Mouse (Mus musculus) midbrain, embryonic 12.5 days (tissue): ENCODE data around the gene Angptl3. TPM values are rescaled to one million over a fixed set of nuclear protein-coding genes. Genes with fewer than 3 reads are reported as not detected.

Experiments used
- ATAC-seq: fragments of 200-750 bp; cut with Nextera tagmentation; 2 replicates; pipeline ENCODE4 v1.8.0; 2017; ENCODE audit warnings: low read depth, moderate TSS enrichment, moderate library complexity; ENCODE audit not compliant: low FRiP score
- H3K27ac ChIP-seq: fragments of 300-500 bp; sonication (generic); replicated peaks from 2 replicates; pipeline ENCODE4 v1.5.1; 2016; ENCODE audit warnings: mild to moderate bottlenecking
- H3K27me3 ChIP-seq: fragments of 300-500 bp; sonication (generic); 2 replicates; pipeline ENCODE4 v1.6.1; 2016; ENCODE audit warnings: mild to moderate bottlenecking
- H3K36me3 ChIP-seq: fragments of 300-500 bp; sonication (generic); 2 replicates; pipeline ENCODE4 v1.6.1; 2016
- H3K4me1 ChIP-seq: fragments of 300-500 bp; sonication (generic); 2 replicates; pipeline ENCODE4 v1.6.1; 2016
- H3K4me2 ChIP-seq: fragments of 300-500 bp; sonication (generic); replicated peaks from 2 replicates; pipeline ENCODE4 v1.6.1; 2016; ENCODE audit warnings: mild to moderate bottlenecking, moderate library complexity
- H3K4me3 ChIP-seq: fragments of 300-500 bp; sonication (generic); 2 replicates; pipeline ENCODE4 v1.5.1; 2016; ENCODE audit warnings: mild to moderate bottlenecking
- H3K9ac ChIP-seq: fragments of 300-500 bp; sonication (generic); replicated peaks from 2 replicates; pipeline ENCODE4 v1.6.1; 2016; ENCODE audit warnings: mild to moderate bottlenecking, moderate library complexity
- H3K9me3 ChIP-seq: fragments of 300-500 bp; sonication (generic); 2 replicates; pipeline ENCODE4 v1.6.1; 2016; ENCODE audit warnings: mild to moderate bottlenecking
- WGBS: fragments of 180-500 bp; shearing (Covaris S2); methylation state at CpG from one replicate; pipeline ENCODE4 v1.1.7; 2016; 5-methylcytosine and 5-hydroxymethylcytosine counted together
- polyA plus RNA-seq: library from polyadenylated mRNA; unstranded; fragments of >200 nt; fragmentation: Nextera tagmentation; extraction: Ambion mirVana; gene quantifications from 2 replicates; pipeline ENCODE4 v1.2.1, GENCODE M21; 2016

Angptl3 gene
- polyA plus RNA-seq, 1 experiment from 2014 or later, result 1.7 TPM

DNA sequence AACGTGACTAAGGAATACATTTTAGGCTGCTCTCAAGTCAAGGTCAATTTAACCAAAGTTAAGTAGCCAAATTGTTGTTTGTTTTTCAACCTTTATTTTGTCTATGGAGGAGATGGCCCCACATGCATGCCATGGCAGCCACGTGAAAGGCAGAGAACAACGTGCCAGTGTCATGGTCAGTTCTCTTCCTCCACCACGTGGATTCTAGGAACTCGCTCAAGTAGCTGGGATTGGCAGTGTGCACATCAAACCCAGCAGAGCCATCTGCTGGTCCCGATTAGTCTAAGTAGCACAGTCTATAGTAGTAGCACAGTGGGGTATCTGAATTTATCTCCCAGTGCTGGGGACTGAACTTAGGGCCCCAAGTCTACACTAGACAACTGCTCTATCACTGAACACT is 38.1 kb downstream of the Angptl3 start:
- Histone ChIP-seq H3K36me3 (peaks cover 47% of the 10 kb centered on the region), H3K27ac (no peak overlapping the region), H3K27me3 (no peaks in the 10 kb centered on the region), H3K9me3 (no peaks in the 10 kb centered on the region), H3K4me3 (no peak overlapping the region), H3K4me2 (no peak overlapping the region), H3K9ac (no peak overlapping the region), H3K4me1 (no peaks in the 10 kb centered on the region)
- no peak for ATAC-seq
- WGBS, result 85% methylated on average over 6 of the region's 6 CpGs

DNA sequence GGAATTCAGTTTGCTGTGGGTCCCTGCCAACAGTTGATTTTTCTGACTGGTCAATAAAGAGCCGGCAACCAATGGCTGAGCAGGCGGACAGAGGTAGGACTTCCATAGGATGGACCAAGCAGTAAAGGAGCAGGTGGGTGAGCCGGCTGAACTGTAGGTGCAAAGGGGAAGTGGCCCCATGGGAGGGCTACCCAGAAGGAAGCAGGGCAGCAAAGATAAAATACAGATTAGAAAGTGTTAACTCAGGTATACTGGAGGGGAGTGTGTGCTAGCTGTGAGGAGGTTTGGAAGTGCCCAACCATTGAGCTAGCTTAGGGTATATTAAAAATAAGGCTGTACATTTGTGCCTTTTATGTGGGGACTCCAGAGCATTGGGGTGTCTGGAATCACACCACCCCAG is 47.3 kb downstream of the Angptl3 start:
- Histone ChIP-seq H3K9ac (no peak overlapping the region), H3K27ac (no peak overlapping the region), H3K4me3 (no peak overlapping the region), H3K4me1 (no peaks in the 10 kb centered on the region), H3K36me3 (peaks cover 52% of the 10 kb centered on the region), H3K9me3 (no peaks in the 10 kb centered on the region), H3K4me2 (no peak overlapping the region), H3K27me3 (no peaks in the 10 kb centered on the region)
- no peak for ATAC-seq
- WGBS, result 95% methylated on average over 3 of the region's 3 CpGs

DNA sequence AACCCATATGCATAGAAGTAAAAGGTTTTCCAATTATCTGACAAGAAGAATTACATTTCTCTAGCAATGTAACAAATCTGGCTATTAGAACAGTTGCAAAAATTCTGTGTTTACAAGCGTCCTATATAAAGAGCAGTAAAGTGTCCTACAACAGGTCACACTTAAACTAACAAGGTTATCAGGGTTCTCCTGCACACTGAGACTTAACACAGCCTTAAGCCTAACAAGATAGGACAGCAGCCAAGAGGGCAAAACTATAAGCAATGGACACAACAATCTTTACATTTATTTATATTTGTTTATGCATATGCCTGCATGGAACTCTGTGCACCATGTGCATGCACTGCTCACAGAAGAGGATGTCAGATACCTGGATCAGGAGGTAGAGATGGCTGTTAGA is 50.4 kb downstream of the Angptl3 start:
- no peaks in the 10 kb centered on the region for H3K27me3 ChIP-seq
- peaks cover 39% of the 10 kb centered on the region for H3K36me3 ChIP-seq
- no peaks in the 10 kb centered on the region for H3K4me1 ChIP-seq
- no peak overlapping the region for H3K9ac ChIP-seq
- H3K9me3 ChIP-seq, result no peaks in the 10 kb centered on the region
- WGBS, result 91% methylated on average over 1 of the region's 1 CpGs
- no peak overlapping the region for H3K4me2 ChIP-seq
- no peak overlapping the region for H3K27ac ChIP-seq
- no peak overlapping the region for H3K4me3 ChIP-seq
- ATAC-seq, result no peak

DNA sequence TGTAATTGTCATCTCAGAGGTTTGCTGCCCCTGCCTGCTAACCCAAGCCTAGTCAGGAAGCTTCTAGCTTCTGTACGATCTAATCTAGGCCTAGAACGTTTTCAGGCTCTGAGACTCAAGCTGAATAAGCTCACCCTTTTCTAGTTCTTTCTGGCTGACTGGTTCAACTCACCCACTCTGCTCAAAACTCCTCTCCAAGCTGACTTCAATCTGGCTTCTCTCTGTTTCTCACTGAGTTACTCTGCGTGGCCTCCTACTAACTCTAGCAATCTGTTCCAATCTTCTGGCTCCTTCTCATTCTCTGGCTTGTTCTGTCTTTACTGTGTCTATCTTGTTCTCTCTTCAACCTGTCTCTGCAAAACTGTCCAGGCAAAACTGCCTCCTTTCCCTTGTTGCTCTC is 53.1 kb downstream of the Angptl3 start:
- no peak overlapping the region for H3K4me2 ChIP-seq
- H3K27ac ChIP-seq, result no peak overlapping the region
- ATAC-seq, result no peak
- no peaks in the 10 kb centered on the region for H3K9me3 ChIP-seq
- 91% methylated on average over 3 of the region's 3 CpGs for WGBS
- no peak overlapping the region for H3K9ac ChIP-seq
- H3K4me3 ChIP-seq, result no peak overlapping the region
- H3K36me3 ChIP-seq, result peaks cover 36% of the 10 kb centered on the region
- no peaks in the 10 kb centered on the region for H3K27me3 ChIP-seq
- H3K4me1 ChIP-seq, result no peaks in the 10 kb centered on the region

DNA sequence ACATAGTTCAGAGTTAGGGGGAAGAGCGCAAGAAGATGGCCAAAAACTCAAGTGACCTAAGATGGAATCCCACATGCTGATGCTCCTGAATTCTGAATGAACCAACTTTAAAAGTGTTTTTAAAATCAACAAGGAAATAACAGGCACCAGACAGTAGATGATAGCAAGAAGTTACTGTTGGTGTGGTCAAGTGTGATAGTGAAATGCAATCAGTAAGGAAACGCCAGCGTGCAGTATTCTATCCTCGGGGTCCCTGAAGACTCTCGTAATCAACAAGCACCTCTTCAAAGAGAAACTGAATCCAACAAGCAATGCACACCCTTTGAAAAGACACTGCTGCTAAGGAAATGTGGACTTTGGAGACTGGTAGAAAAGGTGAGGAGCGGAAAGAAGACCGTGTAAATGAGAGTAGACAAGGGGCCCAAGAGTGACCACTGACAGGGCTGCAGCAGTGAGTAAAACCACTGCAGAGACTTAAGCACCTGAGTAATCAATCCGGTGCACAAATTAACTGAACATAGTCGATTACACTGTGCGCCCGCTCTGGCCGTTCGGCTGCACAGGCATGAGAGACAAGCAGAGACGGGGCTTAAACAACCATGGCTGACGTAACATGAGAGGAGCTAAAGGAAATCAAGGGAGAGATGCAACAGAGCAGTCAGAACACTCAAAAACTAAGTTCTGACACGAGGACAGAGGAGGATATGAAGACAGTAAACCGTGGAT is 57.2 kb downstream of the Angptl3 start:
- H3K9ac ChIP-seq, result no peak overlapping the region
- ATAC-seq, result no peak
- no peak overlapping the region for H3K27ac ChIP-seq
- no peaks in the 10 kb centered on the region for H3K9me3 ChIP-seq
- H3K4me2 ChIP-seq, result no peak overlapping the region
- 92% methylated on average over 17 of the region's 17 CpGs for WGBS
- H3K4me1 ChIP-seq, result no peaks in the 10 kb centered on the region
- H3K27me3 ChIP-seq, result no peaks in the 10 kb centered on the region
- peaks cover 34% of the 10 kb centered on the region for H3K36me3 ChIP-seq
- H3K4me3 ChIP-seq, result no peak overlapping the region

DNA sequence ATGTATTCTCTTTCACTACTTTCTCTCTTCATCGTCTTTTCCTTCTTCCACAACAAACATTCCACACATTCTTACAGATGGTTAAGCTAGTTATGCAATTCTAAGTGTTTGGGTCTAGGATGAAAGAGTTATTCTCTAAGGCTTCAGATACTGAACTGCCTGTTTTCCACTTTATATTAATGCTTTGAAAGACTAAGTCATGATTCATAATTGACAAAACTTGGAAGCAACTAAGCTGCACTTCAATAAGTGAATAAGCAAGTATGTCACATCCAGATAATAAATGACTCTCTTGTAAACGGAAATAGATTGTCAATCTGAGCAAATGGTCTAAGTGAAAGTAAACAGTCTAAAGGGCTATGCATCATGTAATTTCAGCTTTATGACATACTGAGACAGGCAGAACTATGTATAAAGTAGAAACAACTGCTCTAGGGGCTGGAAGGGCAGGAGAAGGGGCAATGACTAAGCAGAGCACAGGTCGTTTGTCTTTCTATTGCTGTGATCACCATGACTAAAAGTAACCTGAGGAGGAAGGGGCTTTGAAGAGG is 60.5 kb downstream of the Angptl3 start:
- no peaks in the 10 kb centered on the region for H3K9me3 ChIP-seq
- 61% methylated on average over 3 of the region's 3 CpGs for WGBS
- no peak overlapping the region for H3K9ac ChIP-seq
- no peak for ATAC-seq
- no peak overlapping the region for H3K4me2 ChIP-seq
- H3K36me3 ChIP-seq, result peaks cover 22% of the 10 kb centered on the region
- no peaks in the 10 kb centered on the region for H3K4me1 ChIP-seq
- H3K27me3 ChIP-seq, result no peaks in the 10 kb centered on the region
- no peak overlapping the region for H3K4me3 ChIP-seq
- no peak overlapping the region for H3K27ac ChIP-seq

DNA sequence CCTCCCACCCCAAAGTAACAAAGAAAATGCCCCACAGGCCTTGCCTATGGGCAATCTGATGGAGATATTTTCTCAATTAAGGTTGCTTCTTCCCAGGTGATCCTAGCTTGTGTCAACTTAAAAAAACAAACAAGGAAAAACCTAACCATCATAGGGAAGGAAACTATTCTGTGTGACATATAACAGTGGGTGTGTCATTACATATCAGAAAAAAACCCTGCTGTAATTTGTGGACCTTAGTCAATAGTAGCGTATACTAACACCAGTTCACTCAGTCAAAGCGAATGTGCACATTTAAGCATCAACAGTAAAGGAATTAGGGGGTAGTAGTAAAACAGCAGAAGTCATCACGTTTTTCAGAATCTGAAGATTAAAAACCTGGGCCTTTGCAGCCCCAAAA is 61.0 kb downstream of the Angptl3 start:
- Histone ChIP-seq H3K27ac (no peak overlapping the region), H3K36me3 (peaks cover 17% of the 10 kb centered on the region), H3K9me3 (no peaks in the 10 kb centered on the region), H3K27me3 (no peaks in the 10 kb centered on the region), H3K4me1 (no peaks in the 10 kb centered on the region), H3K9ac (no peak overlapping the region), H3K4me3 (no peak overlapping the region), H3K4me2 (no peak overlapping the region)
- 88% methylated on average over 3 of the region's 3 CpGs for WGBS
- no peak for ATAC-seq

Other genes starting within 250 kb of the Angptl3 start
- gene Kank4, start 213.4 kb upstream of the Angptl3 start, polyA plus RNA-seq, result 0.55 and 0.89 TPM in 2 replicates
- gene I0C0044D17Rik, start 207.1 kb upstream of the Angptl3 start, polyA plus RNA-seq, result not detected in 2 replicates
- 126 and 138 TPM in 2 replicates for gene Usp1, start 107.1 kb upstream of the Angptl3 start, polyA plus RNA-seq
- gene Dock7, start 90.0 kb downstream of the Angptl3 start, polyA plus RNA-seq, result 120 and 130 TPM in 2 replicates
- gene Atg4c, start 163.0 kb downstream of the Angptl3 start, polyA plus RNA-seq, result 15.9 and 16.1 TPM in 2 replicates